Mouse (Mus musculus) liver, embryonic 14.5 days (tissue): Measurements from ENCODE around the gene Cd44.

ENCODE experiments used
- CTCF ChIP-seq: IDR thresholded peaks from 2 replicates; pipeline ENCODE4 v1.5.1; 2016; ENCODE audit warnings: antibody characterized with exemption, low read depth, control low read depth
- EP300 ChIP-seq: IDR thresholded peaks from 2 replicates; pipeline ENCODE4 v1.6.1; 2016; ENCODE audit warnings: antibody characterized with exemption, low read depth

- TF ChIP-seq CTCF (no peak), EP300 (no peak)
Measured at GRCm38 (mm10) chr2:102896154-102896553, 5.3 kb downstream of the Cd44 start.
